Mouse (Mus musculus) T-helper 2 cell (primary cell): ENCODE results near the gene Rtbdn.

ENCODE experiments used
- in situ Hi-C: fragments of 300-600 bp; cut with MboI, MseI; formaldehyde crosslinking; loops from one replicate; pipeline ENCODE4 v1.15.1; 2025; ENCODE audit warnings: high pct_unique_total_duplicates

The Rtbdn gene

GRCm38 (mm10) chr8:84978248-84978940 lies 31.6 kb downstream of the Rtbdn start, which contains the start of gene Junb:
Gene Junb, minus strand, starts transcription at chr8:84978718.
- in situ Hi-C loops: no loop called here

GRCm38 (mm10) chr8:84979599-84980421 lies 33.0 kb downstream of the Rtbdn start:
- in situ Hi-C loops: loop anchor here (10.0 kb wide), 1 partner anchor 315 kb away; the partner anchor contains the start of gene Ier2

- in situ Hi-C loops: loop anchor here (10.0 kb wide), 1 partner anchor 316 kb away; the partner anchor contains the start of gene Ier2
These were observed 34.0 kb downstream of the Rtbdn start for GRCm38 (mm10) chr8:84980622-84981358.

- in situ Hi-C loops: loop anchor here (10.0 kb wide), 1 partner anchor 317 kb away; the partner anchor contains the start of gene Ier2
These were observed 35.1 kb downstream of the Rtbdn start for GRCm38 (mm10) chr8:84981644-84982498.

GRCm38 (mm10) chr8:84982499-84983011 lies 35.8 kb downstream of the Rtbdn start:
- in situ Hi-C loops: loop anchor here (10.0 kb wide), 1 partner anchor 318 kb away; the partner anchor contains the start of gene Ier2

- in situ Hi-C loops: loop anchor here (10.0 kb wide), 1 partner anchor 320 kb away; the partner anchor contains the start of gene Ier2
These were observed 37.7 kb downstream of the Rtbdn start for GRCm38 (mm10) chr8:84984294-84985048.

GRCm38 (mm10) chr8:84985049-84985683 lies 38.4 kb downstream of the Rtbdn start:
- in situ Hi-C loops: loop anchor here (10.0 kb wide), 1 partner anchor 320 kb away; the partner anchor contains the start of gene Ier2

GRCm38 (mm10) chr8:84985684-84986378 lies 39.0 kb downstream of the Rtbdn start:
- in situ Hi-C loops: loop anchor here (10.0 kb wide), 1 partner anchor 321 kb away; the partner anchor contains the start of gene Ier2

GRCm38 (mm10) chr8:84986379-84986945 lies 39.7 kb downstream of the Rtbdn start:
- in situ Hi-C loops: loop anchor here (10.0 kb wide), 1 partner anchor 322 kb away; the partner anchor contains the start of gene Ier2

GRCm38 (mm10) chr8:84987388-84987787 lies 40.6 kb downstream of the Rtbdn start:
- in situ Hi-C loops: loop anchor here (10.0 kb wide), 1 partner anchor 323 kb away; the partner anchor contains the start of gene Ier2

- in situ Hi-C loops: loop anchor here (10.0 kb wide), 1 partner anchor 323 kb away; the partner anchor contains the start of gene Ier2
These were observed 41.1 kb downstream of the Rtbdn start for GRCm38 (mm10) chr8:84987903-84988302.

GRCm38 (mm10) chr8:84989311-84989731 lies 42.5 kb downstream of the Rtbdn start:
- in situ Hi-C loops: loop anchor here (10.0 kb wide), 1 partner anchor 325 kb away; the partner anchor contains the start of gene Ier2

- in situ Hi-C loops: loop anchor here (10.0 kb wide), 1 partner anchor 325 kb away; the partner anchor contains the start of gene Ier2
These were observed 43.0 kb downstream of the Rtbdn start for GRCm38 (mm10) chr8:84989810-84990209.

GRCm38 (mm10) chr8:84990349-84990748 lies 43.6 kb downstream of the Rtbdn start, which contains the start of gene Hook2:
Gene Hook2, plus strand, starts transcription at chr8:84990603.
- in situ Hi-C loops: no loop called here

- in situ Hi-C loops: no loop called here
These were observed 44.0 kb downstream of the Rtbdn start for GRCm38 (mm10) chr8:84990836-84991235.

- in situ Hi-C loops: no loop called here
These were observed 47.6 kb downstream of the Rtbdn start for GRCm38 (mm10) chr8:84994375-84994774.

- in situ Hi-C loops: no loop called here
These were observed 48.9 kb downstream of the Rtbdn start for GRCm38 (mm10) chr8:84995680-84996079.
